Mouse (Mus musculus): ENCODE measurements at regions not wholly inside any gene's neighbourhood (a gene's known extent, or its start where the extent isn't known, plus 50 kb on each side); places are given as distances from the start of the nearest gene placed in this dataset.

GRCm38 (mm10) chr10:119395048-119395447 lies 58.6 kb upstream of the Grip1 start:
- no peaks in the 10 kb centered on the region for H3K27me3 ChIP-seq (ENCODE audit: insufficient read depth, low read length)
- TF ChIP-seq CTCF (IDR thresholded peaks at IDR 0.05; ENCODE audit: low read depth) = no peak
- H3K9ac ChIP-seq (replicated peaks; ENCODE audit: low read length) = no peak overlapping the region
- H3K4me2 ChIP-seq (ENCODE audit: low read depth, low read length) = no peak overlapping the region
- 59% methylated on average over 5 of the region's 5 CpGs for WGBS
- H3K36me3 ChIP-seq (ENCODE audit: insufficient read depth, low read length) = no peaks in the 10 kb centered on the region
- H3K27ac ChIP-seq = no peak overlapping the region
- no peaks in the 10 kb centered on the region for H3K9me3 ChIP-seq (ENCODE audit: low read length)
- DNase-seq (ENCODE audit: low spot score) (no peak), ATAC-seq (no peak)
- no peak overlapping the region for H3K4me3 ChIP-seq (ENCODE audit: low read length)
- no peaks in the 10 kb centered on the region for H3K4me1 ChIP-seq (ENCODE audit: insufficient read depth, low read length)

GRCm38 (mm10) chr10:119387924-119388323 lies 65.7 kb upstream of the Grip1 start:
- 91% methylated on average over 3 of the region's 3 CpGs for WGBS

GRCm38 (mm10) chr10:119382257-119382656 lies 71.4 kb upstream of the Grip1 start:
- WGBS = 88% methylated on average over 11 of the region's 11 CpGs
- no peaks in the 10 kb centered on the region for H3K36me3 ChIP-seq (ENCODE audit: insufficient read depth, low read length)
- no peak overlapping the region for H3K9ac ChIP-seq (replicated peaks; ENCODE audit: low read length)
- ATAC-seq (no peak), DNase-seq (ENCODE audit: low spot score) (no peak)
- no peak overlapping the region for H3K4me2 ChIP-seq (ENCODE audit: low read depth, low read length)
- H3K9me3 ChIP-seq (ENCODE audit: low read length) = no peaks in the 10 kb centered on the region
- no peaks in the 10 kb centered on the region for H3K4me1 ChIP-seq (ENCODE audit: insufficient read depth, low read length)
- no peak for TF ChIP-seq CTCF (IDR thresholded peaks at IDR 0.05; ENCODE audit: low read depth)
- H3K27me3 ChIP-seq (ENCODE audit: insufficient read depth, low read length) = no peaks in the 10 kb centered on the region
- H3K4me3 ChIP-seq (ENCODE audit: low read length) = no peak overlapping the region
- no peak overlapping the region for H3K27ac ChIP-seq

More at GRCm38 (mm10) chr10:119387924-119388323, 65.7 kb upstream of the Grip1 start:
- Histone ChIP-seq H3K4me3 (ENCODE audit: low read length) (no peak overlapping the region), H3K4me2 (ENCODE audit: low read depth, low read length) (no peak overlapping the region), H3K27me3 (ENCODE audit: insufficient read depth, low read length) (no peaks in the 10 kb centered on the region), H3K27ac (no peak overlapping the region), H3K36me3 (ENCODE audit: insufficient read depth, low read length) (no peaks in the 10 kb centered on the region), H3K9me3 (ENCODE audit: low read length) (no peaks in the 10 kb centered on the region), H3K9ac (replicated peaks; ENCODE audit: low read length) (no peak overlapping the region), H3K4me1 (ENCODE audit: insufficient read depth, low read length) (no peaks in the 10 kb centered on the region)
- no peak for TF ChIP-seq CTCF (IDR thresholded peaks at IDR 0.05; ENCODE audit: low read depth)
- no peak for DNase-seq (ENCODE audit: low spot score)
- ATAC-seq = no peak

GRCm38 (mm10) chr10:119368566-119368965 lies 85.1 kb upstream of the Grip1 start:
- WGBS = 54% methylated on average over 5 of the region's 5 CpGs
- H3K27me3 ChIP-seq (ENCODE audit: insufficient read depth, low read length) = no peaks in the 10 kb centered on the region
- ATAC-seq = no peak
- no peaks in the 10 kb centered on the region for H3K36me3 ChIP-seq (ENCODE audit: insufficient read depth, low read length)
- no peak overlapping the region for H3K27ac ChIP-seq
- H3K9ac ChIP-seq (replicated peaks; ENCODE audit: low read length) = no peak overlapping the region
- no peaks in the 10 kb centered on the region for H3K4me1 ChIP-seq (ENCODE audit: insufficient read depth, low read length)
- DNase-seq (ENCODE audit: low spot score) = peak; percentile 42
- H3K4me2 ChIP-seq (ENCODE audit: low read depth, low read length) = no peak overlapping the region
- no peak overlapping the region for H3K4me3 ChIP-seq (ENCODE audit: low read length)
- no peak for TF ChIP-seq CTCF (IDR thresholded peaks at IDR 0.05; ENCODE audit: low read depth)
- H3K9me3 ChIP-seq (ENCODE audit: low read length) = no peaks in the 10 kb centered on the region

- TF ChIP-seq CTCF (IDR thresholded peaks at IDR 0.05; ENCODE audit: low read depth) = peak; percentile 62
- H3K9me3 ChIP-seq (ENCODE audit: low read length) = no peaks in the 10 kb centered on the region
- no peaks in the 10 kb centered on the region for H3K4me1 ChIP-seq (ENCODE audit: insufficient read depth, low read length)
- no peak overlapping the region for H3K27ac ChIP-seq
- no peaks in the 10 kb centered on the region for H3K27me3 ChIP-seq (ENCODE audit: insufficient read depth, low read length)
- H3K4me2 ChIP-seq (ENCODE audit: low read depth, low read length) = no peak overlapping the region
- DNase-seq (ENCODE audit: low spot score) (peak; percentile 57), ATAC-seq (no peak)
- 49% methylated on average over 3 of the region's 3 CpGs for WGBS
- no peaks in the 10 kb centered on the region for H3K36me3 ChIP-seq (ENCODE audit: insufficient read depth, low read length)
- no peak overlapping the region for H3K4me3 ChIP-seq (ENCODE audit: low read length)
- no peak overlapping the region for H3K9ac ChIP-seq (replicated peaks; ENCODE audit: low read length)
Measured at GRCm38 (mm10) chr10:119363616-119364015, 90.0 kb upstream of the Grip1 start.

- DNase-seq (ENCODE audit: low spot score) (no peak), ATAC-seq (no peak)
- H3K4me2 ChIP-seq (ENCODE audit: low read depth, low read length) = no peak overlapping the region
- no peak overlapping the region for H3K27ac ChIP-seq
- H3K4me3 ChIP-seq (ENCODE audit: low read length) = no peak overlapping the region
- no peaks in the 10 kb centered on the region for H3K9me3 ChIP-seq (ENCODE audit: low read length)
- H3K27me3 ChIP-seq (ENCODE audit: insufficient read depth, low read length) = no peaks in the 10 kb centered on the region
- no peaks in the 10 kb centered on the region for H3K4me1 ChIP-seq (ENCODE audit: insufficient read depth, low read length)
- no peaks in the 10 kb centered on the region for H3K36me3 ChIP-seq (ENCODE audit: insufficient read depth, low read length)
- no peak overlapping the region for H3K9ac ChIP-seq (replicated peaks; ENCODE audit: low read length)
- WGBS = 59% methylated on average over 7 of the region's 7 CpGs
- no peak for TF ChIP-seq CTCF (IDR thresholded peaks at IDR 0.05; ENCODE audit: low read depth)
Measured at GRCm38 (mm10) chr10:119358730-119359292, 94.8 kb upstream of the Grip1 start.

GRCm38 (mm10) chr10:119342317-119343114 lies 102.7 kb upstream of the Cand1 start:
- Histone ChIP-seq H3K4me1 (ENCODE audit: insufficient read depth, low read length) (no peaks in the 10 kb centered on the region), H3K27me3 (ENCODE audit: insufficient read depth, low read length) (no peaks in the 10 kb centered on the region), H3K27ac (no peak overlapping the region), H3K36me3 (ENCODE audit: insufficient read depth, low read length) (no peaks in the 10 kb centered on the region), H3K9ac (replicated peaks; ENCODE audit: low read length) (no peak overlapping the region), H3K4me3 (ENCODE audit: low read length) (no peak overlapping the region), H3K9me3 (ENCODE audit: low read length) (no peaks in the 10 kb centered on the region), H3K4me2 (ENCODE audit: low read depth, low read length) (no peak overlapping the region)
- DNase-seq (ENCODE audit: low spot score) = no peak
- WGBS = 89% methylated on average over 13 of the region's 13 CpGs
- ATAC-seq = no peak
- no peak for TF ChIP-seq CTCF (IDR thresholded peaks at IDR 0.05; ENCODE audit: low read depth)
